Mouse (Mus musculus) embryonic fibroblast, embryonic 13.5 days (primary cell): ENCODE measurements around the gene Hoxa6. TPM values are rescaled to one million over a fixed set of nuclear protein-coding genes. Genes with fewer than 3 reads are reported as not detected.

Experiments used
- H3K27ac ChIP-seq: 2 replicates; pipeline ENCODE4 v1.5.1; 2012; ENCODE audit warnings: low read length, control low read depth, inconsistent platforms; ENCODE audit not compliant: insufficient read depth
- H3K4me1 ChIP-seq: 2 replicates; pipeline ENCODE4 v1.6.1; 2011; ENCODE audit warnings: low read length; ENCODE audit not compliant: control insufficient read depth, insufficient read depth
- H3K4me3 ChIP-seq: 2 replicates; pipeline ENCODE4 v1.5.1; 2011; ENCODE audit warnings: mild to moderate bottlenecking, control low read depth, low read length; ENCODE audit not compliant: insufficient read depth
- CTCF ChIP-seq: IDR thresholded peaks from 2 replicates; pipeline ENCODE4 v1.5.1; 2011; ENCODE audit warnings: mild to moderate bottlenecking, control low read depth, low read length, moderate library complexity, borderline replicate concordance; ENCODE audit not compliant: insufficient read depth
- POLR2A ChIP-seq: IDR thresholded peaks from 2 replicates; pipeline ENCODE4 v1.6.1; 2011; ENCODE audit warnings: low read depth, mild to moderate bottlenecking, control low read depth, low read length, moderate library complexity
- polyA plus RNA-seq: library from polyadenylated mRNA; stranded (reverse); fragments of >200 nt; gene quantifications from 2 replicates; pipeline ENCODE4 v1.2.4, GENCODE M21; 2011; ENCODE audit warnings: low read depth; ENCODE audit not compliant: missing spikeins, insufficient read length

Gene Hoxa6
- polyA plus RNA-seq, 1 experiment = 2.8 TPM

- peak overlapping the region; percentile 60 for H3K27ac ChIP-seq
- H3K4me3 ChIP-seq = peak overlapping the region; percentile 24
- TF ChIP-seq POLR2A = no peak
- no peak for TF ChIP-seq CTCF
- H3K4me1 ChIP-seq = no peaks in the 10 kb centered on the region
Measured at GRCm38 (mm10) chr6:52248638-52249414, 40.3 kb upstream of the Hoxa6 start.

GRCm38 (mm10) chr6:52247766-52248637 lies 39.5 kb upstream of the Hoxa6 start:
- H3K27ac ChIP-seq = peak overlapping the region; percentile 35
- peak overlapping the region; percentile 23 for H3K4me3 ChIP-seq
- H3K4me1 ChIP-seq = no peaks in the 10 kb centered on the region
- TF ChIP-seq CTCF (no peak), POLR2A (no peak)

- H3K4me1 ChIP-seq = no peaks in the 10 kb centered on the region
- no peak overlapping the region for H3K27ac ChIP-seq
- peak overlapping the region; percentile 46; the same call in 1 of the 2 replicates for H3K4me3 ChIP-seq
- no peak for TF ChIP-seq POLR2A
- no peak for TF ChIP-seq CTCF
Measured at GRCm38 (mm10) chr6:52246916-52247315, 38.4 kb upstream of the Hoxa6 start.

- 0 out of 2 replicates have a peak overlapping the region, but pooled peaks have one; percentile 30 for H3K27ac ChIP-seq
- TF ChIP-seq POLR2A (no peak), CTCF (no peak)
Measured at GRCm38 (mm10) chr6:52246403-52246803, 37.9 kb upstream of the Hoxa6 start.

GRCm38 (mm10) chr6:52245757-52246142 lies 37.2 kb upstream of the Hoxa6 start, which contains the start of gene Hoxa11:
Gene Hoxa11, minus strand, starts transcription at chr6:52245810.
- H3K4me1 ChIP-seq = no peaks in the 10 kb centered on the region
- H3K4me3 ChIP-seq = peak within 1 kb of the TSS; percentile 46
- peak within 1 kb of the TSS; percentile 47 for H3K27ac ChIP-seq
- TF ChIP-seq POLR2A (peak; percentile 67), CTCF (no peak)

More at GRCm38 (mm10) chr6:52246403-52246803, 37.9 kb upstream of the Hoxa6 start:
- Histone ChIP-seq H3K4me1 (no peaks in the 10 kb centered on the region), H3K4me3 (peak overlapping the region; percentile 46)

GRCm38 (mm10) chr6:52245040-52245756 lies 36.7 kb upstream of the Hoxa6 start:
- peak overlapping the region; percentile 46 for H3K4me3 ChIP-seq
- H3K4me1 ChIP-seq = no peaks in the 10 kb centered on the region
- TF ChIP-seq POLR2A = no peak; the same call in 1 of the 2 replicates
- TF ChIP-seq CTCF = no peak
- H3K27ac ChIP-seq = peak overlapping the region; percentile 47

- H3K27ac ChIP-seq = no peak overlapping the region
- no peaks in the 10 kb centered on the region for H3K4me1 ChIP-seq
- H3K4me3 ChIP-seq = peak overlapping the region; percentile 46
- TF ChIP-seq CTCF = no peak
- TF ChIP-seq POLR2A = no peak
Measured at GRCm38 (mm10) chr6:52244471-52245039, 36.0 kb upstream of the Hoxa6 start.

GRCm38 (mm10) chr6:52243681-52244121 lies 35.2 kb upstream of the Hoxa6 start:
- no peak for TF ChIP-seq POLR2A
- no peak for TF ChIP-seq CTCF
- H3K27ac ChIP-seq = 0 out of 2 replicates have a peak overlapping the region, but pooled peaks have one; percentile 10
- H3K4me1 ChIP-seq = no peaks in the 10 kb centered on the region
- peak overlapping the region; percentile 40 for H3K4me3 ChIP-seq

- Histone ChIP-seq H3K4me3 (no peak overlapping the region), H3K27ac (no peak overlapping the region), H3K4me1 (no peaks in the 10 kb centered on the region)
- TF ChIP-seq POLR2A = no peak
- no peak for TF ChIP-seq CTCF
Measured at GRCm38 (mm10) chr6:52242801-52243332, 34.3 kb upstream of the Hoxa6 start.
